Mouse (Mus musculus) macrophage (primary cell): ENCODE measurements around the gene Fcrl6. TPM values are rescaled to one million over a fixed set of nuclear protein-coding genes. Genes with fewer than 3 reads are reported as not detected.
A peak's percentile ranks its signal among the peaks of the same experiment; 100 is the strongest.

Source experiments
- H3K27ac ChIP-seq: fragments of 350-480 bp; formaldehyde crosslinking; 2 replicates; pipeline ENCODE4 v1.9.0; 2021
- H3K36me3 ChIP-seq: fragments of 350-480 bp; formaldehyde crosslinking; 2 replicates; pipeline ENCODE4 v1.9.0; 2021; ENCODE audit errors: inconsistent target
- H3K4me3 ChIP-seq: fragments of 350-480 bp; formaldehyde crosslinking; 2 replicates; pipeline ENCODE4 v1.9.0; 2021; ENCODE audit errors: inconsistent target
- H3K79me2 ChIP-seq: fragments of 350-480 bp; formaldehyde crosslinking; 2 replicates; pipeline ENCODE4 v1.9.0; 2021; ENCODE audit errors: inconsistent target
- WGBS: methylation state at CpG from one replicate; pipeline ENCODE4 v1.1.7; 2026; ENCODE audit warnings: inconsistent platforms; ENCODE audit not compliant: missing documents; 5-methylcytosine and 5-hydroxymethylcytosine counted together
- polyA plus RNA-seq: library from polyadenylated mRNA; stranded (reverse); fragments of 250-400 nt; gene quantifications from 3 replicates; pipeline ENCODE4 v1.2.4, GENCODE M21; 2018; ENCODE audit warnings: inconsistent platforms
- total RNA-seq, 78 experiments: library from RNA; depleted of rRNA; stranded (reverse); fragments of 250-400 nt; gene quantifications; 1 replicate in 9 of 78; 2 replicates in 24 of 78; 3 replicates in 43 of 78; 4 replicates in 2 of 78; pipeline ENCODE4 v1.2.4; 2018; ENCODE audit warnings: inconsistent platforms in 56 of 78

Gene Fcrl6
- not detected for total RNA-seq (2018; cell fraction: chromatin; rRNA removed)
- total RNA-seq (2018; cell fraction: cytosol; rRNA removed): not detected
- total RNA-seq (2018; cell fraction: nucleus; rRNA removed): not detected
- not detected in 3 replicates for polyA plus RNA-seq

GRCm38 (mm10) chr1:172602326-172602725 is at the start of gene Fcrl6:
Fcrl6 (minus strand) TSS chr1:172602551.
- H3K36me3 ChIP-seq: no peaks in the 10 kb centered on the region
- no peak within 1 kb of the TSS for H3K27ac ChIP-seq
- no peak within 1 kb of the TSS for H3K4me3 ChIP-seq
- H3K79me2 ChIP-seq: no peaks in the 10 kb centered on the region
- WGBS: 67% methylated on average over 1 of the region's 1 CpGs

- Histone ChIP-seq H3K36me3 (no peaks in the 10 kb centered on the region), H3K27ac (no peak overlapping the region), H3K4me3 (no peak overlapping the region), H3K79me2 (no peaks in the 10 kb centered on the region)
- 59% methylated on average over 10 of the region's 10 CpGs for WGBS
Observed at GRCm38 (mm10) chr1:172651288-172651987, 49.1 kb upstream of the Fcrl6 start.

GRCm38 (mm10) chr1:172650519-172651287 is 48.4 kb upstream of the Fcrl6 start:
- 71% methylated on average over 8 of the region's 8 CpGs for WGBS
- H3K36me3 ChIP-seq: no peaks in the 10 kb centered on the region
- no peaks in the 10 kb centered on the region for H3K79me2 ChIP-seq
- no peak overlapping the region for H3K4me3 ChIP-seq
- H3K27ac ChIP-seq: no peak overlapping the region

GRCm38 (mm10) chr1:172649396-172649795 is 47.0 kb upstream of the Fcrl6 start:
- no peak overlapping the region for H3K4me3 ChIP-seq
- 90% methylated on average over 9 of the region's 9 CpGs for WGBS
- H3K36me3 ChIP-seq: no peaks in the 10 kb centered on the region
- no peak overlapping the region for H3K27ac ChIP-seq
- H3K79me2 ChIP-seq: no peaks in the 10 kb centered on the region

- no peak overlapping the region for H3K4me3 ChIP-seq
- H3K27ac ChIP-seq: no peak overlapping the region
- no peaks in the 10 kb centered on the region for H3K79me2 ChIP-seq
- no peaks in the 10 kb centered on the region for H3K36me3 ChIP-seq
- WGBS: 92% methylated on average over 4 of the region's 4 CpGs
Observed at GRCm38 (mm10) chr1:172647236-172647635, 44.9 kb upstream of the Fcrl6 start.

GRCm38 (mm10) chr1:172638781-172639180 is 36.4 kb upstream of the Fcrl6 start:
- H3K79me2 ChIP-seq: no peaks in the 10 kb centered on the region
- H3K36me3 ChIP-seq: no peaks in the 10 kb centered on the region
- 97% methylated on average over 2 of the region's 2 CpGs for WGBS
- no peak overlapping the region for H3K4me3 ChIP-seq
- H3K27ac ChIP-seq: no peak overlapping the region

- Histone ChIP-seq H3K4me3 (no peak overlapping the region), H3K27ac (no peak overlapping the region), H3K36me3 (no peaks in the 10 kb centered on the region), H3K79me2 (no peaks in the 10 kb centered on the region)
- 100% methylated on average over 4 of the region's 4 CpGs for WGBS
Observed at GRCm38 (mm10) chr1:172637801-172638200, 35.5 kb upstream of the Fcrl6 start.

GRCm38 (mm10) chr1:172636266-172636665 is 33.9 kb upstream of the Fcrl6 start:
- 18% methylated on average over 5 of the region's 5 CpGs for WGBS
- Histone ChIP-seq H3K4me3 (no peak overlapping the region), H3K79me2 (no peaks in the 10 kb centered on the region), H3K36me3 (no peaks in the 10 kb centered on the region), H3K27ac (no peak overlapping the region)

- Histone ChIP-seq H3K36me3 (no peaks in the 10 kb centered on the region), H3K79me2 (no peaks in the 10 kb centered on the region), H3K27ac (no peak overlapping the region), H3K4me3 (no peak overlapping the region)
- 56% methylated on average over 4 of the region's 4 CpGs for WGBS
Observed at GRCm38 (mm10) chr1:172635258-172635657, 32.9 kb upstream of the Fcrl6 start.

GRCm38 (mm10) chr1:172634136-172634535 is 31.8 kb upstream of the Fcrl6 start:
- WGBS: 95% methylated on average over 2 of the region's 2 CpGs

GRCm38 (mm10) chr1:172632451-172633326 is 30.3 kb upstream of the Fcrl6 start, which contains the start of gene Dusp23:
Dusp23 (minus strand) TSS chr1:172632962.
- Histone ChIP-seq H3K27ac (peak within 1 kb of the TSS; percentile 67), H3K79me2 (no peaks in the 10 kb centered on the region), H3K36me3 (no peaks in the 10 kb centered on the region), H3K4me3 (peak within 1 kb of the TSS; percentile 47)
- WGBS: under 1% methylated on average over 53 of the region's 53 CpGs

More at GRCm38 (mm10) chr1:172634136-172634535, 31.8 kb upstream of the Fcrl6 start:
- no peak overlapping the region for H3K27ac ChIP-seq
- H3K79me2 ChIP-seq: no peaks in the 10 kb centered on the region
- H3K4me3 ChIP-seq: no peak overlapping the region
- no peaks in the 10 kb centered on the region for H3K36me3 ChIP-seq

- peak overlapping the region; percentile 47; the same call in 1 of the 2 replicates for H3K4me3 ChIP-seq
- H3K79me2 ChIP-seq: no peaks in the 10 kb centered on the region
- no peak overlapping the region for H3K27ac ChIP-seq
- WGBS: 98% methylated on average over 5 of the region's 5 CpGs
- H3K36me3 ChIP-seq: no peaks in the 10 kb centered on the region
Observed at GRCm38 (mm10) chr1:172631721-172632120, 29.4 kb upstream of the Fcrl6 start.

GRCm38 (mm10) chr1:172629831-172630230 is 27.5 kb upstream of the Fcrl6 start:
- no peaks in the 10 kb centered on the region for H3K79me2 ChIP-seq
- 86% methylated on average over 7 of the region's 7 CpGs for WGBS
- no peak overlapping the region for H3K4me3 ChIP-seq
- no peaks in the 10 kb centered on the region for H3K36me3 ChIP-seq
- no peak overlapping the region for H3K27ac ChIP-seq

GRCm38 (mm10) chr1:172626306-172626705 is 24.0 kb upstream of the Fcrl6 start:
- 88% methylated on average over 3 of the region's 3 CpGs for WGBS
- Histone ChIP-seq H3K27ac (no peak overlapping the region), H3K79me2 (no peaks in the 10 kb centered on the region), H3K36me3 (no peaks in the 10 kb centered on the region), H3K4me3 (no peak overlapping the region)
